Mouse (Mus musculus): ENCODE measurements around the gene Samd8.

DNA sequence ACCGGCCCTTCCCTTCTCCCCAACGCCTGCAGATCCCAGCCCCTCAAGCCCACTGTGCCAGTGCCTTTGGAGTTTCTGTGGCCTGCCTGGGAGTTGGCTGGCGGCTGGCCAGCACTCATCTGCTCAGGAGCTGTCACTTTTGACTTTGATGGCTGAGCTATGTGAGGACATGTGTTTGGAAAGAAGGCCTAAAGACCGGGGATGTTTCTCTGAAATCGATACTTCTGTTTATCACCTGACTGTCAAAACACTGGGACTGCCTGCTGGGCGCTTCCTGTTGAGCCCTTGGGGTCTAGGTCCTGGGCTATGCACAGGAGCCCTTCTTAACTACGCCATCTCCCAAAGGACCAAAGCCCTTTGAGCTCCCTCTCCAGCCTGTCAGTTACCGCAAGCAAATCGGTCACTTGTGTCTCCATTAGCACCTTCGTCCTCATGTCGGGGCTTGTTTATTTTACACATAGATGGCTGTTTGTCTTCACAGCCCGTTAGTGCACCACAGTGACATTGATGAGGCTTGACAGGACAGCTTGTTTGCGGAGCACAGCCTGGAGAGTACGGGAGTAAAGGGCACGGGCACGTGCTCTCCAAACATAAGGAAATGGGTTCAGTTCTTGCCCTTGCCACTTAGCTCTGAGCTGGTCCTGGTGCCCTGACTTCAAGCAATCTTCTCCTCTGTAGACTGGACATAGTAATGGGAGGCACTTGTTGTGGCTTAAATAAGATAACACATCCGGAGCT, 30.5 kb upstream of the Samd8 start:
- TF ChIP-seq EP300 (IDR thresholded peaks at IDR 0.05; ENCODE audit: low read depth) (no peak), CTCF (IDR thresholded peaks at IDR 0.05; ENCODE audit: low read depth) (no peak)
